Mouse (Mus musculus) layer of hippocampus, postnatal 10 days (tissue): ENCODE measurements at regions not wholly inside any gene's neighbourhood (a gene's known extent, or its start where the extent isn't known, plus 50 kb on each side); places are given as distances from the start of the nearest gene placed in this dataset.

Source experiments
- DNase-seq, 2 experiments: peaks; one replicate each; pipeline ENCODE4 v3.0.0; 2021; ENCODE audit warnings: low spot score in 2 of 2

- no peak for DNase-seq
Measured at GRCm38 (mm10) chr15:28081147-28081546, 55.5 kb upstream of the Trio start.

GRCm38 (mm10) chr15:28082411-28082810 is 56.8 kb upstream of the Trio start:
- DNase-seq = no peak

GRCm38 (mm10) chr15:28105956-28106355 is 80.3 kb upstream of the Trio start:
- DNase-seq = no peak

GRCm38 (mm10) chr15:28109916-28110315 is 84.3 kb upstream of the Trio start:
- peak in 1 of 2 experiments; percentile 22 for DNase-seq

- no peak for DNase-seq
Measured at GRCm38 (mm10) chr15:28113491-28113890, 87.8 kb upstream of the Trio start.

GRCm38 (mm10) chr15:28114180-28114747 is 88.6 kb upstream of the Trio start:
- no peak for DNase-seq

- DNase-seq = no peak
Measured at GRCm38 (mm10) chr15:28126846-28127245, 76.7 kb upstream of the Dnah5 start.

GRCm38 (mm10) chr15:28129536-28129935 is 74.0 kb upstream of the Dnah5 start:
- no peak for DNase-seq

GRCm38 (mm10) chr15:28131546-28131945 is 72.0 kb upstream of the Dnah5 start:
- no peak for DNase-seq

- no peak for DNase-seq
Measured at GRCm38 (mm10) chr15:28133171-28133810, 70.3 kb upstream of the Dnah5 start.

- DNase-seq = no peak
Measured at GRCm38 (mm10) chr15:28134206-28134605, 69.3 kb upstream of the Dnah5 start.

GRCm38 (mm10) chr15:28138806-28139205 is 64.7 kb upstream of the Dnah5 start:
- no peak for DNase-seq

- no peak for DNase-seq
Measured at GRCm38 (mm10) chr15:28140301-28140700, 63.3 kb upstream of the Dnah5 start.

GRCm38 (mm10) chr15:28141345-28141744 is 62.2 kb upstream of the Dnah5 start:
- DNase-seq = no peak

GRCm38 (mm10) chr15:28144217-28144616 is 59.3 kb upstream of the Dnah5 start:
- DNase-seq = no peak

GRCm38 (mm10) chr15:28144846-28145245 is 58.7 kb upstream of the Dnah5 start:
- DNase-seq = no peak

- DNase-seq = no peak
Measured at GRCm38 (mm10) chr15:28151678-28152077, 51.9 kb upstream of the Dnah5 start.
